ENCODE assay signal across 8 mouse cellular contexts in genomic region chr12:76405183-76405970, GRCm38 (mm10). TPM values are rescaled to one million over a fixed set of nuclear protein-coding genes. Genes with fewer than 3 reads are reported as not detected.
A peak's percentile ranks its signal among the peaks of the same experiment; 100 is the strongest.
DNase-seq lines count a peak whose midpoint lies in the region; ATAC-seq lines count a peak whose summit lies in the region.

No protein-coding gene starts in this region.

- H3K4me3 ChIP-seq in heart, embryonic 14.5 days (ENCODE audit: control insufficient read depth in 1 of 2, insufficient read depth in 1 of 2, low read depth in 1 of 2, low read length in 2 of 2) = peak overlapping the region; percentile 67 to 98
- peak overlapping the region; percentile 61 for H3K4me3 ChIP-seq in lung, embryonic 15.5 days

- peaks cover 18 to 21% of the 10 kb centered on the region in 2 experiments for H3K4me1 ChIP-seq in heart, embryonic 14.5 days (ENCODE audit: control insufficient read depth in 2 of 2, insufficient read depth in 2 of 2, low read length in 2 of 2)
- peaks cover 30% of the 10 kb centered on the region for H3K4me1 ChIP-seq in lung, embryonic 15.5 days

- no peak for ATAC-seq in heart, embryonic 14.5 days (ENCODE audit: insufficient number of reproducible peaks, insufficient read depth, low FRiP score, low read depth)
- no peak for ATAC-seq in lung, embryonic 15.5 days (ENCODE audit: borderline replicate concordance, extremely low read depth, low FRiP score, low TSS enrichment)

- 2% methylated on average over 64 of the region's 64 CpGs for WGBS in heart, embryonic 14.5 days
- WGBS in lung, embryonic 15.5 days = 3% methylated on average over 64 of the region's 64 CpGs

- H3K9me3 ChIP-seq in heart, embryonic 14.5 days (ENCODE audit: control insufficient read depth, low read length) = no peaks in the 10 kb centered on the region
- no peaks in the 10 kb centered on the region for H3K9me3 ChIP-seq in lung, embryonic 15.5 days

- DNase-seq in left cerebral cortex, adult 18-20 months (ENCODE audit: low spot score in 2 of 2) = peak; percentile 32 to 34
- DNase-seq in left cerebral cortex, adult 11 months (ENCODE audit: low spot score) = no peak
- DNase-seq in embryo, embryonic 10 days (ENCODE audit: low spot score) = peak; percentile 28
- peak; percentile 20 to 58 for DNase-seq in kidney, postnatal 25 days
- DNase-seq in retina, embryonic 14.5 days (ENCODE audit: low spot score) = peak; percentile 62
- DNase-seq in urinary bladder, adult 2 months (ENCODE audit: low spot score) = peak; percentile 41

- no peaks in the 10 kb centered on the region for H3K36me3 ChIP-seq in heart, embryonic 14.5 days (ENCODE audit: control insufficient read depth, insufficient read depth, low read length)
- no peaks in the 10 kb centered on the region for H3K36me3 ChIP-seq in lung, embryonic 15.5 days

- H3K9ac ChIP-seq in heart, embryonic 14.5 days (ENCODE audit: low read length) = peak overlapping the region; percentile 55
- H3K9ac ChIP-seq in lung, embryonic 15.5 days = no peak overlapping the region

- H3K27me3 ChIP-seq in heart, embryonic 14.5 days (ENCODE audit: control insufficient read depth, insufficient read depth, low read length) = peaks cover 9% of the 10 kb centered on the region
- peaks cover 33% of the 10 kb centered on the region for H3K27me3 ChIP-seq in lung, embryonic 15.5 days

- H3K27ac ChIP-seq in heart, embryonic 14.5 days (replicated peaks in 1 of 2; ENCODE audit: control insufficient read depth in 1 of 2, insufficient read depth in 1 of 2, low read depth in 2 of 2, low read length in 2 of 2) = no peak overlapping the region
- no peak overlapping the region for H3K27ac ChIP-seq in lung, embryonic 15.5 days

- peak overlapping the region; percentile 72 for H3K4me2 ChIP-seq in heart, embryonic 14.5 days (ENCODE audit: low read length)
- peak overlapping the region; percentile 87 for H3K4me2 ChIP-seq in lung, embryonic 15.5 days

RNA-seq across cellular contexts. Expression of gene Hspa2, which starts 1.4 kb away (rescaled TPM):
- 10 to 100 TPM; 63.8 to 79.8 TPM for total RNA-seq in left cerebral cortex, adult 18-20 months (2021)
- polyA plus RNA-seq in heart, embryonic 14.5 days (2014; fragmentation: Nextera tagmentation; extraction: Ambion mirVana) = 14.8 and 15.6 TPM in 2 replicates
- 8.5 and 10.5 TPM in 2 replicates for polyA plus RNA-seq in lung, embryonic 15.5 days (2015; fragmentation: Nextera tagmentation; extraction: Ambion mirVana)
- polyA plus RNA-seq in urinary bladder, adult 2 months (2012; rRNA removed) = 52.9 and 65.7 TPM in 2 replicates

RNA-seq across cellular contexts. Expression of gene Ppp1r36, which starts 12.0 kb away (rescaled TPM):
- total RNA-seq in left cerebral cortex, adult 18-20 months (2021) = 1 to 10 TPM; 1.6 to 1.8 TPM
- 2.4 and 3.9 TPM in 2 replicates for polyA plus RNA-seq in heart, embryonic 14.5 days (2014; fragmentation: Nextera tagmentation; extraction: Ambion mirVana)
- polyA plus RNA-seq in lung, embryonic 15.5 days (2015; fragmentation: Nextera tagmentation; extraction: Ambion mirVana) = 4.9 and 5.0 TPM in 2 replicates
- polyA plus RNA-seq in urinary bladder, adult 2 months (2012; rRNA removed) = 11.8 TPM in 2 replicates

RNA-seq across cellular contexts. Expression of gene Zbtb1, which starts 35.3 kb away (rescaled TPM):
- total RNA-seq in left cerebral cortex, adult 18-20 months (2021) = 1 to 10 TPM; 5.6 to 6.1 TPM
- polyA plus RNA-seq in heart, embryonic 14.5 days (2014; fragmentation: Nextera tagmentation; extraction: Ambion mirVana) = 8.0 and 8.8 TPM in 2 replicates
- polyA plus RNA-seq in lung, embryonic 15.5 days (2015; fragmentation: Nextera tagmentation; extraction: Ambion mirVana) = 9.6 and 10.8 TPM in 2 replicates
- polyA plus RNA-seq in urinary bladder, adult 2 months (2012; rRNA removed) = 5.9 and 6.3 TPM in 2 replicates

RNA-seq across cellular contexts. Expression of gene Zbtb25, which starts 36.0 kb away (rescaled TPM):
- 10 to 100 TPM; 15.9 to 16.6 TPM for total RNA-seq in left cerebral cortex, adult 18-20 months (2021)
- 12.1 and 14.4 TPM in 2 replicates for polyA plus RNA-seq in heart, embryonic 14.5 days (2014; fragmentation: Nextera tagmentation; extraction: Ambion mirVana)
- polyA plus RNA-seq in lung, embryonic 15.5 days (2015; fragmentation: Nextera tagmentation; extraction: Ambion mirVana) = 15.8 and 16.7 TPM in 2 replicates
- 11.2 and 13.5 TPM in 2 replicates for polyA plus RNA-seq in urinary bladder, adult 2 months (2012; rRNA removed)
